Mouse (Mus musculus) stomach, embryonic 14.5 days (tissue): Measurements from ENCODE around the gene Card19. TPM values are rescaled to one million over a fixed set of nuclear protein-coding genes. Genes with fewer than 3 reads are reported as not detected.

Source experiments
- polyA plus RNA-seq: library from polyadenylated mRNA; unstranded; fragments of >200 nt; fragmentation: Nextera tagmentation; extraction: Ambion mirVana; gene quantifications from 2 replicates; pipeline ENCODE4 v1.2.1, GENCODE M21; 2014

Gene Card19
- polyA plus RNA-seq, 1 experiment from 2014 or later, result 57.0 TPM

Other genes with a start within 250 kb of the Card19 start
- gene Fam120a, start 248.0 kb downstream of the Card19 start, polyA plus RNA-seq, result 47.3 and 48.1 TPM in 2 replicates
- 4.2 and 4.4 TPM in 2 replicates for gene Wnk2, start 68.0 kb downstream of the Card19 start, polyA plus RNA-seq
- 48.8 and 54.5 TPM in 2 replicates for gene Ninj1, start 28.6 kb downstream of the Card19 start, polyA plus RNA-seq
- 0.95 and 1.8 TPM in 2 replicates for gene Susd3, start 32.7 kb upstream of the Card19 start, polyA plus RNA-seq
- 0.51 and 0.56 TPM in 2 replicates for gene Fgd3, start 104.3 kb upstream of the Card19 start, polyA plus RNA-seq
- 24.2 and 26.0 TPM in 2 replicates for gene Bicd2, start 125.5 kb upstream of the Card19 start, polyA plus RNA-seq
- gene Ippk, start 205.2 kb upstream of the Card19 start, polyA plus RNA-seq, result 16.3 and 17.8 TPM in 2 replicates